Mouse (Mus musculus) cerebellum, adult 11-12 months (tissue): ENCODE measurements around the gene Olfr1279.
"Not testable (repeated sequence)": the region's sequence is repeated elsewhere in the genome, so short reads cannot be mapped to it uniquely, and the experiment has no call there.

Experiments used
- DNase-seq: peaks from one replicate; pipeline ENCODE4 v3.0.0; 2022

Gene Olfr1279

GRCm38 (mm10) chr2:111300374-111300773, at the start of gene Olfr1279:
Olfr1279 (plus strand) TSS chr2:111300635.
- DNase-seq, result no peak

GRCm38 (mm10) chr2:111254216-111254615, 46.2 kb upstream of the Olfr1279 start, which contains the start of gene Olfr1276:
Olfr1276 (plus strand) TSS chr2:111254516.
- no peak for DNase-seq

GRCm38 (mm10) chr2:111274006-111274405, 26.4 kb upstream of the Olfr1279 start, which contains the start of gene Olfr1277:
Olfr1277 (minus strand) TSS chr2:111274106.
- DNase-seq, result no peak

- DNase-seq, result no peak
These were observed 10.6 kb upstream of the Olfr1279 start, which contains the start of gene Olfr1278 for GRCm38 (mm10) chr2:111289836-111290235. Olfr1278 (plus strand) TSS chr2:111290136.

- DNase-seq, result no peak
These were observed 1.9 kb upstream of the Olfr1279 start for GRCm38 (mm10) chr2:111298541-111298940.

GRCm38 (mm10) chr2:111313717-111314116, 13.3 kb downstream of the Olfr1279 start, which contains the start of gene Olfr1280:
Olfr1280 (plus strand) TSS chr2:111314017.
- DNase-seq, result no peak

- DNase-seq, result no peak
These were observed 25.8 kb downstream of the Olfr1279 start, which contains the start of gene Olfr1281 for GRCm38 (mm10) chr2:111326220-111326619. Olfr1281 (plus strand) TSS chr2:111326520.

GRCm38 (mm10) chr2:111333721-111334120, 33.3 kb downstream of the Olfr1279 start:
- not testable (repeated sequence) for DNase-seq

- no peak for DNase-seq
These were observed 35.5 kb downstream of the Olfr1279 start, which contains the start of gene Olfr1282 for GRCm38 (mm10) chr2:111335976-111336375. Olfr1282 (minus strand) TSS chr2:111336076.
